15 mouse cellular contexts compared by ENCODE assay signal in the genomic region with DNA sequence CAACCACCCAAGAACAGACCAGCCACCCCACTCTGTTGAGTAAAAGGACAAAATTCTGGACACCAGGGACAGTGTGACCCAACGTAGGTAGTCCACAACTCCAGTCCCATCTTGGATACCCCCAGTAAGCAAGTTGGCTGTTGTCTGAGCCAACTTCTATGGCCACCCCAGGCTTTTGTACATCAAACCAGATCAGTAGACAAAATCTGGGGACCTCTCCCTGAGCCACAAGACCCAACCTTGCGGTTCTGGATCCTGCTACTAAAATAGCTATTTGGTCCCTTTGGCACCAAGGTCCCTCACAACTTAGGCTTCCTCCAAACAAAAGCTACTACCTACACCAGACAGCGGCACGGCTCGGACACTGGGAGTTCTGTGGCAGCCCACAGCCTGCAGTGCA. TPM values are rescaled to one million over a fixed set of nuclear protein-coding genes. Genes with fewer than 3 reads are reported as not detected.
DNase-seq lines count a peak whose midpoint lies in the region; ATAC-seq and TF ChIP-seq lines count a peak whose summit lies in the region.
"Had no signal": no experiment of that assay in that cellular context is flagged by ENCODE, and none has a peak within 500 bp of the region (broad histone marks: within the 10 kb centered on the region; RNA-seq: fewer than 3 reads in every experiment).

No protein-coding gene starts in this region.

- no peak for TF ChIP-seq CTCF in lung, postnatal 0 days (IDR thresholded peaks at IDR 0.05)
- no peak for TF ChIP-seq CTCF in intestine, postnatal 0 days (IDR thresholded peaks at IDR 0.05; ENCODE audit: low read depth)

- H3K9me3 ChIP-seq in embryonic facial prominence, embryonic 11.5 days (replicated peaks; ENCODE audit: control insufficient read depth, low read length): no peaks in the 10 kb centered on the region
- H3K9me3 ChIP-seq in embryonic facial prominence, embryonic 10.5 days: no peaks in the 10 kb centered on the region
- no peaks in the 10 kb centered on the region for H3K9me3 ChIP-seq in lung, postnatal 0 days (ENCODE audit: low read length)
- H3K9me3 ChIP-seq in intestine, postnatal 0 days (ENCODE audit: control insufficient read depth): no peaks in the 10 kb centered on the region
- H3K9me3 ChIP-seq: forebrain, embryonic 13.5 days; G1E; hindbrain, embryonic 12.5 days; liver, embryonic 13.5 days had no signal

- no peak overlapping the region for H3K4me2 ChIP-seq in embryonic facial prominence, embryonic 11.5 days (ENCODE audit: low read depth, low read length)
- 0 out of 2 replicates have a peak overlapping the region, but pooled peaks have one; percentile 22 for H3K4me2 ChIP-seq in lung, postnatal 0 days (replicated peaks; ENCODE audit: low read depth, low read length)
- H3K4me2 ChIP-seq in intestine, postnatal 0 days (replicated peaks; ENCODE audit: low read depth): peak overlapping the region; percentile 32; the same call in 1 of the 2 replicates
- H3K4me2 ChIP-seq: forebrain, embryonic 13.5 days; hindbrain, embryonic 12.5 days; liver, embryonic 13.5 days had no signal

- H3K4me3 ChIP-seq in embryonic facial prominence, embryonic 11.5 days (ENCODE audit: low read depth, low read length): no peak overlapping the region
- H3K4me3 ChIP-seq in embryonic facial prominence, embryonic 10.5 days: no peak overlapping the region
- no peak overlapping the region for H3K4me3 ChIP-seq in lung, postnatal 0 days (ENCODE audit: low read depth, low read length)
- H3K4me3 ChIP-seq in intestine, postnatal 0 days (ENCODE audit: low read depth, low read length): no peak overlapping the region
- H3K4me3 ChIP-seq: forebrain, embryonic 13.5 days; hindbrain, embryonic 12.5 days; liver, embryonic 13.5 days had no signal

- no peak for ATAC-seq in embryonic facial prominence, embryonic 11.5 days (replicated peaks; ENCODE audit: insufficient number of reproducible peaks, low FRiP score, low TSS enrichment, low read depth)
- ATAC-seq in lung, postnatal 0 days: no peak
- ATAC-seq in intestine, postnatal 0 days: no peak
- no peak for ATAC-seq in activated CD4-positive, CD25-positive, alpha-beta regulatory T cell, adult 4 months
- ATAC-seq: forebrain, embryonic 13.5 days had no signal

- no peaks in the 10 kb centered on the region for H3K36me3 ChIP-seq in embryonic facial prominence, embryonic 11.5 days (replicated peaks; ENCODE audit: control insufficient read depth, insufficient read depth, low read depth, low read length)
- no peaks in the 10 kb centered on the region for H3K36me3 ChIP-seq in embryonic facial prominence, embryonic 10.5 days (replicated peaks)
- no peaks in the 10 kb centered on the region for H3K36me3 ChIP-seq in lung, postnatal 0 days (ENCODE audit: insufficient read depth, low read length)
- H3K36me3 ChIP-seq in intestine, postnatal 0 days (ENCODE audit: control insufficient read depth, insufficient read depth): no peaks in the 10 kb centered on the region
- H3K36me3 ChIP-seq: G1E; hindbrain, embryonic 12.5 days; liver, embryonic 13.5 days had no signal

- no peak for DNase-seq in embryonic facial prominence, embryonic 11.5 days (ENCODE audit: low spot score)
- no peak for DNase-seq in embryonic facial prominence, embryonic 10.5 days (ENCODE audit: low spot score)
- DNase-seq in lung, postnatal 0 days (ENCODE audit: low spot score): no peak
- no peak for DNase-seq in lung, postnatal 4 days
- DNase-seq in thymus, postnatal 0 days (ENCODE audit: low spot score): no peak
- no peak for DNase-seq in urinary bladder, postnatal 4 days (ENCODE audit: low spot score in 2 of 2)
- DNase-seq: cerebellum, adult 2 months; embryo, embryonic 11 days; kidney, adult 8-10 months; liver, embryonic 13.5 days had no signal

- no peaks in the 10 kb centered on the region; the same call in 1 of the 2 replicates for H3K4me1 ChIP-seq in embryonic facial prominence, embryonic 11.5 days (ENCODE audit: control insufficient read depth, insufficient read depth, low read length)
- H3K4me1 ChIP-seq in embryonic facial prominence, embryonic 10.5 days: peaks cover 43% of the 10 kb centered on the region
- peaks cover 28% of the 10 kb centered on the region; the same call in 1 of the 2 replicates for H3K4me1 ChIP-seq in lung, postnatal 0 days (ENCODE audit: insufficient read depth, low read depth, low read length)
- H3K4me1 ChIP-seq in intestine, postnatal 0 days (replicated peaks; ENCODE audit: control insufficient read depth, insufficient read depth, low read length): 0 out of 2 replicates have a peak, but pooled peaks cover 5% of the 10 kb centered on the region

- H3K27ac ChIP-seq in embryonic facial prominence, embryonic 11.5 days (replicated peaks; ENCODE audit: low read depth, low read length): 0 out of 2 replicates have a peak overlapping the region, but pooled peaks have one; percentile 8
- no peak overlapping the region for H3K27ac ChIP-seq in embryonic facial prominence, embryonic 10.5 days (replicated peaks)
- peak overlapping the region; percentile 73 for H3K27ac ChIP-seq in lung, postnatal 0 days (ENCODE audit: low read length)
- no peak overlapping the region for H3K27ac ChIP-seq in intestine, postnatal 0 days (ENCODE audit: low read depth, low read length)
- H3K27ac ChIP-seq: forebrain, embryonic 13.5 days; hindbrain, embryonic 12.5 days; liver, embryonic 13.5 days had no signal

- H3K27me3 ChIP-seq in embryonic facial prominence, embryonic 11.5 days (ENCODE audit: control insufficient read depth, insufficient read depth, low read length): no peaks in the 10 kb centered on the region
- H3K27me3 ChIP-seq in embryonic facial prominence, embryonic 10.5 days (replicated peaks; ENCODE audit: low read depth, poor library complexity, severe bottlenecking): peaks cover 39% of the 10 kb centered on the region
- no peaks in the 10 kb centered on the region for H3K27me3 ChIP-seq in lung, postnatal 0 days (replicated peaks; ENCODE audit: insufficient read depth, low read length)
- H3K27me3 ChIP-seq in intestine, postnatal 0 days (replicated peaks; ENCODE audit: control insufficient read depth, insufficient read depth, low read length): 0 out of 2 replicates have a peak, but pooled peaks cover 3% of the 10 kb centered on the region

- no peak for TF ChIP-seq EP300 in lung, postnatal 0 days (IDR thresholded peaks at IDR 0.05)

- no peak overlapping the region for H3K9ac ChIP-seq in embryonic facial prominence, embryonic 11.5 days (replicated peaks; ENCODE audit: low read length)
- no peak overlapping the region for H3K9ac ChIP-seq in lung, postnatal 0 days (replicated peaks; ENCODE audit: low read depth)
- H3K9ac ChIP-seq in intestine, postnatal 0 days (ENCODE audit: low read depth, low read length): no peak overlapping the region
- H3K9ac ChIP-seq: hindbrain, embryonic 12.5 days; liver, embryonic 13.5 days had no signal

- 85% methylated on average over 5 of the region's 5 CpGs for WGBS in embryonic facial prominence, embryonic 11.5 days
- 82% methylated on average over 5 of the region's 5 CpGs for WGBS in embryonic facial prominence, embryonic 10.5 days
- 89% methylated on average over 5 of the region's 5 CpGs for WGBS in lung, postnatal 0 days
- WGBS in intestine, postnatal 0 days: 82% methylated on average over 5 of the region's 5 CpGs

RNA-seq across cellular contexts. Expression of a gene that starts 7.5 kb away (rescaled TPM):
- 0.13 and 0.18 TPM in 2 replicates for polyA plus RNA-seq in embryonic facial prominence, embryonic 11.5 days (2014; fragmentation: Nextera tagmentation; extraction: Ambion mirVana)
- polyA plus RNA-seq in embryonic facial prominence, embryonic 10.5 days (2016; fragmentation: Nextera tagmentation; extraction: Ambion mirVana): 0.04 and 0.20 TPM in 2 replicates
- 4.8 and 4.9 TPM in 2 replicates for polyA plus RNA-seq in lung, postnatal 0 days (2015; fragmentation: Nextera tagmentation; extraction: Ambion mirVana)
- polyA plus RNA-seq in intestine, postnatal 0 days (2015; fragmentation: Nextera tagmentation; extraction: Ambion mirVana): 1.6 TPM in 2 replicates
- 1.0 and 1.2 TPM in 2 replicates for polyA plus RNA-seq in thymus, postnatal 0 days (2015; fragmentation: Nextera tagmentation; extraction: Ambion mirVana)
- polyA plus RNA-seq in activated CD4-positive, CD25-positive, alpha-beta regulatory T cell, adult 4 months (2017; shearing (Covaris generic)): not detected

RNA-seq across cellular contexts. Expression of a gene that starts 13.7 kb away (rescaled TPM):
- polyA plus RNA-seq in embryonic facial prominence, embryonic 11.5 days (2014; fragmentation: Nextera tagmentation; extraction: Ambion mirVana): 8.3 and 9.5 TPM in 2 replicates
- 9.3 and 10.1 TPM in 2 replicates for polyA plus RNA-seq in embryonic facial prominence, embryonic 10.5 days (2016; fragmentation: Nextera tagmentation; extraction: Ambion mirVana)
- 17.8 and 19.0 TPM in 2 replicates for polyA plus RNA-seq in lung, postnatal 0 days (2015; fragmentation: Nextera tagmentation; extraction: Ambion mirVana)
- polyA plus RNA-seq in intestine, postnatal 0 days (2015; fragmentation: Nextera tagmentation; extraction: Ambion mirVana): 3.6 TPM in 2 replicates
- 4.8 and 4.9 TPM in 2 replicates for polyA plus RNA-seq in thymus, postnatal 0 days (2015; fragmentation: Nextera tagmentation; extraction: Ambion mirVana)
- under 1 TPM in 1 of 2 experiments, not detected in 1; 0.24 TPM for polyA plus RNA-seq in activated CD4-positive, CD25-positive, alpha-beta regulatory T cell, adult 4 months (2017; shearing (Covaris generic))

RNA-seq across cellular contexts. Expression of a gene that starts 34.2 kb away (rescaled TPM):
- 175 and 179 TPM in 2 replicates for polyA plus RNA-seq in embryonic facial prominence, embryonic 11.5 days (2014; fragmentation: Nextera tagmentation; extraction: Ambion mirVana)
- 180 and 183 TPM in 2 replicates for polyA plus RNA-seq in embryonic facial prominence, embryonic 10.5 days (2016; fragmentation: Nextera tagmentation; extraction: Ambion mirVana)
- 28.1 and 29.5 TPM in 2 replicates for polyA plus RNA-seq in lung, postnatal 0 days (2015; fragmentation: Nextera tagmentation; extraction: Ambion mirVana)
- polyA plus RNA-seq in intestine, postnatal 0 days (2015; fragmentation: Nextera tagmentation; extraction: Ambion mirVana): 22.6 and 24.1 TPM in 2 replicates
- polyA plus RNA-seq in thymus, postnatal 0 days (2015; fragmentation: Nextera tagmentation; extraction: Ambion mirVana): 147 and 151 TPM in 2 replicates
- polyA plus RNA-seq in activated CD4-positive, CD25-positive, alpha-beta regulatory T cell, adult 4 months (2017; shearing (Covaris generic)): 10 to 100 TPM; 63.6 to 87.5 TPM

RNA-seq across cellular contexts. Expression of a gene that starts 34.5 kb away (rescaled TPM):
- 3.4 and 6.5 TPM in 2 replicates for polyA plus RNA-seq in embryonic facial prominence, embryonic 11.5 days (2014; fragmentation: Nextera tagmentation; extraction: Ambion mirVana)
- 3.9 and 4.6 TPM in 2 replicates for polyA plus RNA-seq in embryonic facial prominence, embryonic 10.5 days (2016; fragmentation: Nextera tagmentation; extraction: Ambion mirVana)
- polyA plus RNA-seq in lung, postnatal 0 days (2015; fragmentation: Nextera tagmentation; extraction: Ambion mirVana): 19.6 and 23.8 TPM in 2 replicates
- 6.7 and 6.9 TPM in 2 replicates for polyA plus RNA-seq in intestine, postnatal 0 days (2015; fragmentation: Nextera tagmentation; extraction: Ambion mirVana)
- polyA plus RNA-seq in thymus, postnatal 0 days (2015; fragmentation: Nextera tagmentation; extraction: Ambion mirVana): 46.2 and 49.3 TPM in 2 replicates
- 1 to 10 TPM in 1 of 2 experiments, under 1 TPM in 1; 0.50 to 4.7 TPM for polyA plus RNA-seq in activated CD4-positive, CD25-positive, alpha-beta regulatory T cell, adult 4 months (2017; shearing (Covaris generic))

Comparison
In these comparisons a context has a peak if more than half of its experiments do, and no peak if none do; other contexts are left out.
1. H3K27ac ChIP-seq: peak in embryonic facial prominence, embryonic 11.5 days (single experiment) and lung, postnatal 0 days (single experiment); none in embryonic facial prominence, embryonic 10.5 days (single experiment) and intestine, postnatal 0 days (single experiment).